Mouse (Mus musculus): Measurements from ENCODE around the gene Slit3. TPM values are rescaled to one million over a fixed set of nuclear protein-coding genes. Genes with fewer than 3 reads are reported as not detected.

Slit3 gene
- total RNA-seq, 2 experiments from 2014 or later: not detected

GRCm38 (mm10) chr11:35261562-35262087 lies 140.6 kb downstream of the Slit3 start:
- ATAC-seq (replicated peaks; ENCODE audit: low FRiP score, poor library complexity, severe bottlenecking): no peak

- no peak for ATAC-seq (replicated peaks; ENCODE audit: low FRiP score, poor library complexity, severe bottlenecking)
Measured at GRCm38 (mm10) chr11:35262289-35262941, 141.4 kb downstream of the Slit3 start.

- ATAC-seq (replicated peaks; ENCODE audit: low FRiP score, poor library complexity, severe bottlenecking): no peak
Measured at GRCm38 (mm10) chr11:35264749-35265148, 143.7 kb downstream of the Slit3 start.

GRCm38 (mm10) chr11:35270396-35270795 lies 149.4 kb downstream of the Slit3 start:
- no peak for ATAC-seq (replicated peaks; ENCODE audit: low FRiP score, poor library complexity, severe bottlenecking)

- no peak for ATAC-seq (replicated peaks; ENCODE audit: low FRiP score, poor library complexity, severe bottlenecking)
Measured at GRCm38 (mm10) chr11:35273416-35273815, 152.4 kb downstream of the Slit3 start.

GRCm38 (mm10) chr11:35274036-35274435 lies 153.0 kb downstream of the Slit3 start:
- no peak for ATAC-seq (replicated peaks; ENCODE audit: low FRiP score, poor library complexity, severe bottlenecking)

GRCm38 (mm10) chr11:35275300-35275699 lies 154.3 kb downstream of the Slit3 start:
- no peak for ATAC-seq (replicated peaks; ENCODE audit: low FRiP score, poor library complexity, severe bottlenecking)

GRCm38 (mm10) chr11:35276001-35276400 lies 155.0 kb downstream of the Slit3 start:
- no peak for ATAC-seq (replicated peaks; ENCODE audit: low FRiP score, poor library complexity, severe bottlenecking)

- no peak for ATAC-seq (replicated peaks; ENCODE audit: low FRiP score, poor library complexity, severe bottlenecking)
Measured at GRCm38 (mm10) chr11:35278128-35278769, 157.2 kb downstream of the Slit3 start.

- ATAC-seq (replicated peaks; ENCODE audit: low FRiP score, poor library complexity, severe bottlenecking): no peak
Measured at GRCm38 (mm10) chr11:35280826-35281225, 159.8 kb downstream of the Slit3 start.

- no peak for ATAC-seq (replicated peaks; ENCODE audit: low FRiP score, poor library complexity, severe bottlenecking)
Measured at GRCm38 (mm10) chr11:35282001-35282632, 161.1 kb downstream of the Slit3 start.

GRCm38 (mm10) chr11:35282825-35283571 lies 162.0 kb downstream of the Slit3 start:
- ATAC-seq (replicated peaks; ENCODE audit: low FRiP score, poor library complexity, severe bottlenecking): no peak

GRCm38 (mm10) chr11:35283767-35284166 lies 162.7 kb downstream of the Slit3 start:
- no peak for ATAC-seq (replicated peaks; ENCODE audit: low FRiP score, poor library complexity, severe bottlenecking)

GRCm38 (mm10) chr11:35286578-35287390 lies 165.8 kb downstream of the Slit3 start:
- no peak for ATAC-seq (replicated peaks; ENCODE audit: low FRiP score, poor library complexity, severe bottlenecking)

- ATAC-seq (replicated peaks; ENCODE audit: low FRiP score, poor library complexity, severe bottlenecking): no peak
Measured at GRCm38 (mm10) chr11:35288056-35288455, 167.0 kb downstream of the Slit3 start.

- no peak for ATAC-seq (replicated peaks; ENCODE audit: low FRiP score, poor library complexity, severe bottlenecking)
Measured at GRCm38 (mm10) chr11:35288761-35289278, 167.8 kb downstream of the Slit3 start.

GRCm38 (mm10) chr11:35292228-35292747 lies 171.3 kb downstream of the Slit3 start:
- no peak for ATAC-seq (replicated peaks; ENCODE audit: low FRiP score, poor library complexity, severe bottlenecking)

GRCm38 (mm10) chr11:35293197-35293596 lies 172.2 kb downstream of the Slit3 start:
- no peak for ATAC-seq (replicated peaks; ENCODE audit: low FRiP score, poor library complexity, severe bottlenecking)

GRCm38 (mm10) chr11:35294670-35295069 lies 173.6 kb downstream of the Slit3 start:
- ATAC-seq (replicated peaks; ENCODE audit: low FRiP score, poor library complexity, severe bottlenecking): no peak

All from erythroblast, adult 5-6 weeks (primary cell).